Mouse (Mus musculus): ENCODE results near the gene Cebpg.

- TF ChIP-seq CTCF (IDR thresholded peaks at IDR 0.05; ENCODE audit: low read depth, low read length) (no peak), GATA1 (IDR thresholded peaks at IDR 0.05; ENCODE audit: borderline replicate concordance, low read length) (no peak), POLR2AphosphoS5 (IDR thresholded peaks at IDR 0.05; ENCODE audit: insufficient replicate concordance, low read depth, low read length) (no peak), TAL1 (conservative IDR thresholded peaks at IDR 0.05; ENCODE audit: low read depth, low read length) (no peak)
Measured at GRCm38 (mm10) chr7:35057569-35057968, 1.2 kb upstream of the Cebpg start.

Measured in G1E (cell line).